Mouse (Mus musculus) midbrain, embryonic 10.5 days (tissue): ENCODE measurements at regions not wholly inside any gene's neighbourhood (a gene's known extent, or its start where the extent isn't known, plus 50 kb on each side); places are given as distances from the start of the nearest gene placed in this dataset.

Experiments
- DNase-seq: peaks from one replicate; pipeline ENCODE4 v3.0.0-alpha.2; 2017; ENCODE audit warnings: low spot score
- H3K27ac ChIP-seq: fragments of 300-500 bp; sonication (generic); replicated peaks from 2 replicates; pipeline ENCODE4 v1.5.1; 2016; ENCODE audit warnings: mild to moderate bottlenecking
- H3K27me3 ChIP-seq: fragments of 300-500 bp; sonication (generic); 2 replicates; pipeline ENCODE4 v1.6.1; 2016; ENCODE audit warnings: low read depth, mild to moderate bottlenecking; ENCODE audit not compliant: poor library complexity, severe bottlenecking
- H3K36me3 ChIP-seq: fragments of 300-500 bp; sonication (generic); 2 replicates; pipeline ENCODE4 v1.6.1; 2016; ENCODE audit warnings: mild to moderate bottlenecking, moderate library complexity
- H3K4me1 ChIP-seq: fragments of 300-500 bp; sonication (generic); 2 replicates; pipeline ENCODE4 v1.6.1; 2016
- H3K4me3 ChIP-seq: fragments of 300-500 bp; sonication (generic); 2 replicates; pipeline ENCODE4 v1.5.1; 2016; ENCODE audit warnings: mild to moderate bottlenecking, moderate library complexity
- H3K9me3 ChIP-seq: fragments of 300-500 bp; sonication (generic); replicated peaks from 2 replicates; pipeline ENCODE4 v1.6.1; 2016; ENCODE audit warnings: mild to moderate bottlenecking
- WGBS: fragments of 180-500 bp; shearing (Covaris S2); methylation state at CpG from one replicate; pipeline ENCODE4 v1.1.7; 2016; 5-methylcytosine and 5-hydroxymethylcytosine counted together

DNA sequence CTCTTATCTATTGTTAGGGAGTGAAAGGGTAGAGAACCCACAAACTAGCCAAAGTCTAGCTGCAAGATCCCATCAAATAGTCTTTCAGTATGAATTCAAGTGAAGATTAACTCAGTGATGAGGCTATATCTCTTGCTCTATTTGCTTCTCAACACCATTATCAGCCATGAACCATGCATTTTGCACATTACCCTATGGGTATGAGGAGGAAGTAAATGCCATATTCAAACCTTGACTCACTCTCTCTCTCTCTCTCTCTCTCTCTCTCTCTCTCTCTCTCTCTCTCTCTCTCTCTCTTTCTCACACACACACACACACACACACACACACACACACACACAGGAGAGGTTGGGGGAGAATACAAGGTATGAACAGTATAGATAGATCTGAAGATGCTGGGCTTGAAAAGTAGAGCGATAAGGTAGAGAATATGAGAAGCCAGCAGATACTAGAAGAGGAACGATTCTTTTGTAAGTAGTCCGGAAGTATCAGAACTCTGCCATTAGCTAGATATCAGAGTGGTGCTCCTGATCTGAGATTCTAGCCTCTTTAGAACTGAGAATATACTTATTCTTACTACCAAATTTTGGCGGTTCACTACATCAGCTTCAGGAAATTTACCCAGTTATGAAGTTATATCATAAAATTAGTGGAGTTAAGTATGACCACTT, 113.3 kb upstream of the P2ry1 start:
- 94% methylated on average over 4 of the region's 4 CpGs for WGBS
- no peaks in the 10 kb centered on the region for H3K27me3 ChIP-seq
- H3K36me3 ChIP-seq, result no peaks in the 10 kb centered on the region
- no peaks in the 10 kb centered on the region for H3K4me1 ChIP-seq
- DNase-seq, result no peak
- H3K27ac ChIP-seq, result no peak overlapping the region
- no peaks in the 10 kb centered on the region for H3K9me3 ChIP-seq
- no peak overlapping the region for H3K4me3 ChIP-seq

GRCm38 (mm10) chr3:60897628-60898269, 104.8 kb upstream of the P2ry1 start:
- WGBS, result 90% methylated on average over 5 of the region's 5 CpGs
- H3K9me3 ChIP-seq, result no peaks in the 10 kb centered on the region
- H3K4me1 ChIP-seq, result no peaks in the 10 kb centered on the region
- no peak overlapping the region for H3K4me3 ChIP-seq
- no peaks in the 10 kb centered on the region for H3K27me3 ChIP-seq
- no peaks in the 10 kb centered on the region for H3K36me3 ChIP-seq
- no peak for DNase-seq
- no peak overlapping the region for H3K27ac ChIP-seq

DNA sequence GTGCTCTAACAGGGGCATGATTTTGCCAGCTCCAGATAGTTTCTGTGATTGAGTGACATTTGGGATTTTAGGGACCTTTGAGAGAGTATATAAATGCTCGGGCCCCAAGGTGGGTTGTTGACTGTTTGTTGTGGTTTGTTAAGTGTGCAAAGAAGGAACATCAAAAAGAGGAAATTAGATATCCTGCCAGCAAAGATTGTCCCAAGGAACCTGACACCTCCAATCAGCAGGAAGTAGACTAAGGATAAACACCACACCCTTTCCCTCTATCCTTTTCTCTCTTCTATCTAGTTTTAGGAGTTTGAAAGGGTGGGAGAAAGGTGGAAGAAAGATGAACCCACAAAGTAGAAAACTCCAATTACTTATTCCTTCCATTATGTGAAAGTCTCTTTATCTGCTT, 103.9 kb upstream of the P2ry1 start:
- H3K27ac ChIP-seq, result no peak overlapping the region
- no peak overlapping the region for H3K4me3 ChIP-seq
- H3K9me3 ChIP-seq, result no peaks in the 10 kb centered on the region
- WGBS, result 78% methylated on average over 1 of the region's 1 CpGs
- H3K4me1 ChIP-seq, result no peaks in the 10 kb centered on the region
- DNase-seq, result no peak
- no peaks in the 10 kb centered on the region for H3K27me3 ChIP-seq
- no peaks in the 10 kb centered on the region for H3K36me3 ChIP-seq

GRCm38 (mm10) chr3:60901571-60901970, 101.0 kb upstream of the P2ry1 start:
- WGBS, result 75% methylated on average over 2 of the region's 2 CpGs
- no peaks in the 10 kb centered on the region for H3K27me3 ChIP-seq
- DNase-seq, result no peak
- H3K4me1 ChIP-seq, result no peaks in the 10 kb centered on the region
- H3K27ac ChIP-seq, result no peak overlapping the region
- H3K36me3 ChIP-seq, result no peaks in the 10 kb centered on the region
- no peaks in the 10 kb centered on the region for H3K9me3 ChIP-seq
- no peak overlapping the region for H3K4me3 ChIP-seq

DNA sequence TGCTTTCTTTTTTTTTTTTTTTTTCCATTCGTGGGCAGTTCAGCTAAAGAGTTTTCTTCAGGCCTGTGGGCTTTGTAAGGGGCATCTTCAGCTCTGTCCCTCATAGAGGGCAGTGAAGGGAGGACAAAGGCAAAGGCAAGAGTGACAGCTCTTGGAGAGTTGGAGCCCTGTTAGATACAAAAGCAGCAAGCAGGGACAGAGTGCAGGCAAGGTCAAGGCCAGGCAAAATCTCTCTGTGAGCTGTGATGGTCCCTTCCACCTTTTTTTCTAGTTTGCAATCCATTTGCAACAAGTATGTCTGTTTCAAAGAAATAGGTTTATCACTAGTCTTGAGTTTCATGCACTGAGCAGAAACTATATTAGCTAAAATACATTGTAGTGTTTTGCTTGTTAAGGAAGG, 86.2 kb upstream of the P2ry1 start:
- DNase-seq, result no peak
- no peak overlapping the region for H3K4me3 ChIP-seq
- H3K4me1 ChIP-seq, result peaks cover 7% of the 10 kb centered on the region; the same call in 1 of the 2 replicates
- H3K9me3 ChIP-seq, result no peaks in the 10 kb centered on the region
- 14% methylated on average over 1 of the region's 1 CpGs for WGBS
- no peaks in the 10 kb centered on the region for H3K36me3 ChIP-seq
- H3K27me3 ChIP-seq, result no peaks in the 10 kb centered on the region
- H3K27ac ChIP-seq, result no peak overlapping the region

DNA sequence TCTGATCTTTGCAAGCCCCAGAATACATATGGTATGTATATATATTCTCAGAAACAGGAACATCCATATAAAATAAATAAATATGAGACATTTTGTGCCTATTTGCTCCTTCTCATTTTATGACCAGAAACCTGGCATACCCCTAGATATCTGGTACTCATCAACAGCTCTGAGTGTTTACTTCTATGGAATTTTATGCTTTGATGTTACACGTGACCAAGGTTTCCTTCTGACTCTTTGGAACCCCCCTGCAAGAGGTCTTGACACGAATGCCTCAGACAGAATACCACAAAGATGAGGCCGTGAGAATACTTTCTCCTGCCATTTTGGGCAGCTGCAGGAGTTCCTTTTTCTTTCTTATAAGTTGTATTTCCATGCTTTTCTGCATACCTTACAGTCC, 85.3 kb upstream of the P2ry1 start:
- H3K27me3 ChIP-seq, result no peaks in the 10 kb centered on the region
- WGBS, result 66% methylated on average over 3 of the region's 3 CpGs
- no peak overlapping the region for H3K4me3 ChIP-seq
- no peak for DNase-seq
- no peaks in the 10 kb centered on the region for H3K9me3 ChIP-seq
- no peaks in the 10 kb centered on the region for H3K36me3 ChIP-seq
- no peak overlapping the region for H3K27ac ChIP-seq
- H3K4me1 ChIP-seq, result peaks cover 7% of the 10 kb centered on the region; the same call in 1 of the 2 replicates

GRCm38 (mm10) chr3:60926024-60926547, 76.5 kb upstream of the P2ry1 start:
- 90% methylated on average over 9 of the region's 9 CpGs for WGBS
- no peaks in the 10 kb centered on the region for H3K27me3 ChIP-seq

DNA sequence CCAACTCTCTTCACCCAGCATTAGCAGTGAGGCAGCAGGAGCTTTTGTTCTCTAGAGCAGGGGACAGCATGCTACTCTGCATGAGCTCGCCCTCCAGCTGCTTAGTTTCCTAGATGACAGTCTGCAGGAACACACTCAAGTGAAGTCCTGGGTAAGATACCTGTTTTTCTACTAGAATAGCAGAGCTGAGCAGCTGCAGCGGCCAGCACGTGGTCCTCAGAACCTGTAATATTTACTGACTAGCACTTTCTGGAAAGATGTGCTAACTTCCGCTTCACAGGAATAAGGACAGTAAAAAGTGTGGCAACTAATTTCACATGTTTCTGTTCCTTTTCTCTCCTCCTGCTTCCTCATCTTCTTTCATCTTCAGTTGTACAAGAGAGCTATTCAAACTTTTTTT, 73.7 kb upstream of the P2ry1 start:
- Histone ChIP-seq H3K27me3 (no peaks in the 10 kb centered on the region), H3K4me1 (no peaks in the 10 kb centered on the region), H3K27ac (no peak overlapping the region), H3K4me3 (no peak overlapping the region), H3K9me3 (no peaks in the 10 kb centered on the region), H3K36me3 (no peaks in the 10 kb centered on the region)
- no peak for DNase-seq
- WGBS, result 33% methylated on average over 4 of the region's 4 CpGs

More at GRCm38 (mm10) chr3:60926024-60926547, 76.5 kb upstream of the P2ry1 start:
- H3K36me3 ChIP-seq, result no peaks in the 10 kb centered on the region
- H3K4me3 ChIP-seq, result no peak overlapping the region
- H3K4me1 ChIP-seq, result no peaks in the 10 kb centered on the region
- H3K9me3 ChIP-seq, result no peaks in the 10 kb centered on the region
- no peak for DNase-seq
- no peak overlapping the region for H3K27ac ChIP-seq

- Histone ChIP-seq H3K9me3 (no peaks in the 10 kb centered on the region), H3K4me3 (no peak overlapping the region), H3K4me1 (no peaks in the 10 kb centered on the region), H3K36me3 (no peaks in the 10 kb centered on the region), H3K27me3 (no peaks in the 10 kb centered on the region), H3K27ac (no peak overlapping the region)
- WGBS, result 97% methylated on average over 1 of the region's 1 CpGs
- DNase-seq, result no peak
Observed at GRCm38 (mm10) chr3:60934492-60934891, 68.1 kb upstream of the P2ry1 start.

DNA sequence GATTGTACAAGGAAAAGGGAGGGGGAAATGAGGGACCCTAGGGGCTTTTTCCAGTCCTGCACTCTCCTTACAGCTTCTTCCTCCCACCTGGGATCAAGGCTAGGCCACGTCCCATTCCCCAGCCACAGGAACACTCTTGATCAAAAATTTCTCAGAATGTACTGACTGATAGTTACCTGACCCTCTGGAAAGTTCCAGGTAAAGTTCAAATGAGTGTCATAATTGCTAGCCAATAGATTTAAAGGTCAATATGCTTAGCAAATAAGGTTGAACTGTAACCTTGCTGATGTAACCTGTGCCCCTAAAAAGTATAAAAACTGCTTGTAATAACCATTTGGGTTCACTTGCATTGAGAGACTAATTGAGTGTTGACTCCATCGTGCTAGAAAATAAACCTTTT, 61.1 kb upstream of the P2ry1 start:
- Histone ChIP-seq H3K27me3 (no peaks in the 10 kb centered on the region), H3K4me3 (no peak overlapping the region), H3K4me1 (no peaks in the 10 kb centered on the region), H3K9me3 (no peaks in the 10 kb centered on the region), H3K36me3 (no peaks in the 10 kb centered on the region), H3K27ac (no peak overlapping the region)
- WGBS, result 83% methylated on average over 2 of the region's 2 CpGs
- DNase-seq, result no peak

- no peak overlapping the region for H3K4me3 ChIP-seq
- no peaks in the 10 kb centered on the region for H3K27me3 ChIP-seq
- H3K27ac ChIP-seq, result no peak overlapping the region
- no peaks in the 10 kb centered on the region for H3K4me1 ChIP-seq
- H3K9me3 ChIP-seq, result no peaks in the 10 kb centered on the region
- WGBS, result 87% methylated on average over 4 of the region's 4 CpGs
- no peaks in the 10 kb centered on the region for H3K36me3 ChIP-seq
- DNase-seq, result no peak
Observed at GRCm38 (mm10) chr3:60948897-60949296, 53.7 kb upstream of the P2ry1 start.
